Mouse (Mus musculus) brain, embryonic 14.5 days (tissue): ENCODE measurements around the gene Pacs1.

Experiments used
- CTCF ChIP-seq: fragments of 200-500 bp; IDR thresholded peaks from 2 replicates; pipeline ENCODE4 v1.5.1; 2012; ENCODE audit warnings: inconsistent platforms, mild to moderate bottlenecking, moderate library complexity, borderline replicate concordance; ENCODE audit not compliant: insufficient read depth, insufficient read length; ENCODE audit errors: extremely low read depth
- POLR2A ChIP-seq: fragments of 200-500 bp; IDR thresholded peaks from 2 replicates; pipeline ENCODE4 v1.6.1; 2012; ENCODE audit warnings: mild to moderate bottlenecking, inconsistent platforms, borderline replicate concordance; ENCODE audit not compliant: poor library complexity, insufficient read depth, insufficient read length, severe bottlenecking; ENCODE audit errors: extremely low read depth

- TF ChIP-seq CTCF, result no peak
- no peak for TF ChIP-seq POLR2A
Observed at GRCm38 (mm10) chr19:5306968-5307734, 34.2 kb upstream of the Pacs1 start.
